Mouse (Mus musculus) layer of hippocampus, postnatal 10 days (tissue): Measurements from ENCODE around the gene Mup5. TPM values are rescaled to one million over a fixed set of nuclear protein-coding genes. Genes with fewer than 3 reads are reported as not detected.
"Not testable (repeated sequence)": the region's sequence is repeated elsewhere in the genome, so short reads cannot be mapped to it uniquely, and the experiment has no call there.

Experiments
- DNase-seq, 2 experiments: peaks; one replicate each; pipeline ENCODE4 v3.0.0; 2021; ENCODE audit warnings: low spot score in 2 of 2
- long read RNA-seq: library from polyadenylated mRNA; stranded (forward); transcript quantifications from one replicate; pipeline ENCODE4 v2.0.0, GENCODE M21; 2023
- total RNA-seq, 2 experiments: library from RNA; stranded (reverse); gene quantifications; 2 replicates each; pipeline ENCODE4 v1.2.3; 2021

Mup5 gene
- not detected for total RNA-seq
- long read RNA-seq: 0 reads

GRCm38 (mm10) chr4:61834952-61835708 is at the start of gene Mup5:
TSS of gene Mup5 (minus strand) at chr4:61835233.
- DNase-seq: no peak

DNA sequence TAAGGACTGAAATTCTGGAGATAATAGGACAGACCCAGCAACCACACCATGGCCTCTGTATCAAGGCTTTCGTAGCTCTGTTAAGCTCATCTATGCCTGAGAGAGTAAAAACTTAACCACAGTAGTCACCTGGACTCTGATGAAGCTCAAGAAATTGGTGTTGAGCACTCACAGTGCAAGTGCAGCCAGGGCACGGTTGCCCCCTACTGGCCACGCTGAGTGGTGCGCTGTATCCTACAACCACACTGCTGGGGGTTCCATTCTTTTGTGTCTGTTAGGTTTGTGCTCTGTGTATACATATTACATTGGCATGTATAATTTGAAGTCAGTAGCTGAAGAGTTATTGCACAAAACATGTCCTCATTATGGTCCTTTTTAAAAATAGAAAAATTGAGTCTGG is 23.1 kb upstream of the Mup5 start:
- no peak for DNase-seq

- no peak for DNase-seq
Observed at GRCm38 (mm10) chr4:61855831-61856698, 21.0 kb upstream of the Mup5 start.

- DNase-seq: no peak
Observed at GRCm38 (mm10) chr4:61855344-61855743, 20.3 kb upstream of the Mup5 start.

GRCm38 (mm10) chr4:61844758-61845455 is 9.9 kb upstream of the Mup5 start:
- no peak for DNase-seq

DNA sequence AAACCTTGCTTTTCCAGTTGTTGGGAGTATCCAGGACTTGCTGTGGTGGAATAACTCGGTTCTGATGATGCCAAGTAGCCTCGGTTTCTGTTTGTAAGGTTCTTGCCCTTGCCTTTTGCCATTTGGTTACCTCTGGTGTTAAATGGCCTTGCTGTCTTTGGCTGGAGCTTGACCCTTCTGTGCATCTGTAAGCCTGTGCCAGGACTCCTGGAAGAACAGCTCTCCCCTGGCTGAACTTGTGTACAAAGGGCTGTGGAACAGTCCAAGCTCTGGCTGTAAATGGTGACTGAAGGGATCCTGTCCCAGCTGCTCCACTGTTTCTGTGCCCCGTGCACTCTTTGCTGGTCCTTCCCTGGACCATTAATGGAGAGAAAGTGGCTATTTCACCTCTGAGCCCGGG is 5.8 kb downstream of the Mup5 start:
- no peak for DNase-seq

DNA sequence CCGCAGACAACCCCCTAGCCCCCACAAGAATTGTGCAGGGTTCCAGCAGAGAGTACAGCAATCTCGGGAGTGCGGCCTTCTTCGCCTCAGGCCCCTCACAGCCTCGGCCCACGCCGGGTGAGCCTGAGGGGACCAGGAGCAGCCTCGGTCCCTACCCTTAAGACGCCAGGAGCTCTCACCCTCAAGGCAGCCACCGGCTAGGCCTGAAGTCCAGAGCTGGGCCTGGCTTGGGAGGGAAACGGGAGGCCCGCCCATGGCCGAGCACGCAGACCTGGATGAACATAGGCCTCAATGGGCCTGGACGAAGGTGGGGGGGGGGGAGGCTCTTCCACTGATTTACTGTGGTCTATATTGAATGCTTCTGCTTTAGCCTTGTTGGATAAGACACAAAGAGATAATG is 11.8 kb downstream of the Mup5 start:
- no peak for DNase-seq

DNA sequence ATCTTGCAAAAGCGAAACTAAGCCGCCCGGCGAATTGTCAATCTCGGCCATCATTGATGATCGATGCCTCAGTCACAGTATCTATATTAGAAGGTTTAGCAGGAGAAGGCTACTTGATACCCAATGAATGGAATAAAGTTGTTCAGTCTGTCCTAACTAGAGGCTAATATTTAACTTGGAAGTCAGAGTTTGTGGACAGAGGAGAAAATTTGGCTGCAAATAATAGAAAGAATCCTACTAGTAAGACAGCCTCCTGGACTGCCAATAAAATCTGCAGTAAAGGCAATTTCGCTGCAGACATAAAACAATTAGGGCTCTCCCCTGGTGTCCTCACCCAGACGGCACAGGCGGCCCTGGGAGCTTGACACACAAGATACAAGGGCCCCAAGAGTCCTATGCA is 12.5 kb downstream of the Mup5 start:
- DNase-seq: not testable (repeated sequence)

DNA sequence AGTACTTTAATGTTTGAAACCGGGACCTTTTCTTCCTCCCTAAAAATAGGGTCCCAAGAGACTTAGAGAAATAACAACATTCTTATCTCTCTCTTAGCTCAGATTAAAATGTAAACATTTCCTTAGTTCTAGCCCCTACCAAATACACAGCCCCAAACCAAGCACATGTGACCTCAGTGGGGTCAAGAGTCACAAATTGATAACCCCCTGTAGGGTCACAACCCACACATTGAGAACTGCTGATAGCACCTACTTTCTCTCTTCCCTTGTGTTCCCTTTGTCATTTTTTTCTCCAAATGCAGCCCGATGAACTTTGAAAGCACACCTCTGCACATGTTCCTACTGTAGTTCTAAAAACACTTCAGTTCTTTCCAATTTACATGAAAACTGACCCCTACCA is 19.4 kb downstream of the Mup5 start:
- DNase-seq: no peak

GRCm38 (mm10) chr4:61813435-61813834 is 21.6 kb downstream of the Mup5 start:
- no peak for DNase-seq

DNA sequence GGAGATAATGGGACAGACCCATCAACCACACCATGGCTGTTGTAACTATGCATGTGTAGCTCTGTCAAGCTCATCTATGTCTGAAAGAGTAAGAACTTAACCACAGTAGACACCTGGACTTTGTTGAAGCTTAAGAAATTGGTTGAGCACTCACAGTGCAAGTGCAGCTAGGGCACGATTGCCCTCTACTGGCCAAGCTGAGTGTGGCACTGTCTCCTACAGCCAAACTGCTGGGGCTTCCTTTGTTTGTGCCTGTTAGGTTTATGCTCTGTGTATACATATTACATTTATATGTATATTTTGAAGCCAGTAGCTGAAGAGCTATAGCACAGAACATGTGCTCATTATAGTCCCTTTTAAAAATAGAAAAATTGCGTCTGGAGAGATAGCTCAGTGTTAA is 23.8 kb downstream of the Mup5 start:
- peak; percentile 25 to 26 for DNase-seq

DNA sequence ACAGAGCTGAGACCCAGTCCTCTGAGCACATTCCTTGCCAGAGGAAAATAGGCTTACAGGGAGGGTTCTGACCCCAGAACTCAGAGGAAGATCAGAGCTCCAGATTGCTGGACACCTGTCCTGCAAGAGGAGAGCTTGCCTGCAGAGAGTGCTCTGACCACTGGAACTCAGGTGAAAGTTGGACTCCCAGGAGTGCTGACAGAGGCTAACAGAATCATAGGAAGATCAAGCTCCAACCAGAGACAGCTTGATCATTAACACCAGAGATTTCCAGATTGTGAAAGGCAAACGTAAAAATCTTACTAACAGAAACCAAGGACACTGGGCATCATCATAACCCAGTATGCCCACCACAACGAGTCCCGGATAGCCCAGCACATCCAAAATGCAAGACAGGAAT is 26.1 kb downstream of the Mup5 start:
- not testable (repeated sequence) for DNase-seq

DNA sequence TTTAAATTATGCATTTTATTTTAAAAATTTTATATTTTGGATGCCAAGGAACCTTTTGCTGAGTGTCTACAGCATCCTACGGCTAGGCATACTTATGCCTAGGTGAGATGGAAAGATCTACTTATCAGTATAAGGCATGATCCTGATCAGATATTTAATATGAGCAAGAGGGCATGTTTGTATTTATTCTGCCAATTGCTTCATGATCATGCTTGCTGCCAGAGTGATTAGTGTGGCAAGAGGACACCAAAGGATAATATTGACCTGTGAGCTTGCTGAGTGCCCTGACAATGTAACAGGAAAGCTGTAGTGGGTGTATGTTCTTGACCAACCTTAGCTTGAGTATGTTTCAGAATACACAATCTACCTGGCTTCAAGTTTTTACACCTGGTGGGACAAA is 45.3 kb downstream of the Mup5 start:
- not testable (repeated sequence) for DNase-seq

DNA sequence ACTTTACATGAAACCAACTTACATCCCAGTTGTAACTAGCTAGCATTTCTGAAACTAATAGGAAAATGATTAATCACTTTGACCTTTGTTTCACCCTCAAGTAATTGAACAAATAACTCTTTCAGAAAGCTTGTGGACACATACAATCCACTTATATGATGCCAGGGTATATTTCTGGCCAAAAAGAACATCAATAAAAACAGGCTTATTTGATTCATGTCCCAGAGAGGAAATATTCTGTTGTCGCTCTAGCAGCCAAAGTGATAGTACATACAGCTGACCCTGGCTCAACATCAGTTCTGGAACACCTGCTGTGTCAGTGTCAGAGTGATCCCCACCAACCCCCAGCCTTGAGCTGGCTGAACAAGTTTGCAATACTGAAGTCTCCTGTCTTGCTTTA is 50.8 kb downstream of the Mup5 start:
- DNase-seq: not testable (repeated sequence)

- DNase-seq: not testable (repeated sequence)
Observed at GRCm38 (mm10) chr4:61782169-61782568, 52.9 kb downstream of the Mup5 start, which contains the start of gene Mup19. TSS of gene Mup19 (minus strand) at chr4:61782269.

Other genes starting within 250 kb of the Mup5 start
- not detected for gene Mup17, start 239.4 kb downstream of the Mup5 start, total RNA-seq
- gene Mup18, start 161.1 kb downstream of the Mup5 start, total RNA-seq: not detected
- not detected for gene Mup19, start 53.0 kb downstream of the Mup5 start, total RNA-seq
- not detected for gene Mup20, start 218.9 kb upstream of the Mup5 start, total RNA-seq